ENCODE assay signal across 8 mouse cellular contexts in genomic region chr14:47472743-47473546, GRCm38 (mm10). TPM values are rescaled to one million over a fixed set of nuclear protein-coding genes. Genes with fewer than 3 reads are reported as not detected.
DNase-seq lines count a peak whose midpoint lies in the region; ATAC-seq lines count a peak whose summit lies in the region.

No protein-coding gene starts in this region.

- H3K4me3 ChIP-seq in forebrain, embryonic 13.5 days = peak overlapping the region; percentile 93

- peaks cover 18% of the 10 kb centered on the region; the same call in 1 of the 2 replicates for H3K4me1 ChIP-seq in forebrain, embryonic 13.5 days

- H3K27ac ChIP-seq in forebrain, embryonic 13.5 days = peak overlapping the region; percentile 76

- intact Hi-C loops in heart, postnatal 25 days (cut with DNase I) = loop anchor here (2.0 to 5.0 kb wide), 2 partner anchors 56 kb away; partner anchors contain the start of gene Dlgap5

- peak; percentile 57 for ATAC-seq in cerebellum, adult (ENCODE audit: insufficient number of reproducible peaks, low FRiP score, low TSS enrichment)
- peak; percentile 73 for ATAC-seq in forebrain, embryonic 13.5 days

- DNase-seq in Muller cell, postnatal 12 days (ENCODE audit: inconsistent ontology term) = peak; percentile 73
- peak; percentile 33 for DNase-seq in heart, postnatal 25 days (ENCODE audit: low spot score)
- peak; percentile 49 for DNase-seq in layer of hippocampus, adult 9-11 months
- DNase-seq in lung, postnatal 25 days (ENCODE audit: low spot score) = peak; percentile 54
- DNase-seq in retina, postnatal 1 day = peak; percentile 73
- DNase-seq in thymus, postnatal 4 days = peak; percentile 80

- WGBS in forebrain, embryonic 13.5 days = 2% methylated on average over 42 of the region's 69 CpGs

- H3K36me3 ChIP-seq in forebrain, embryonic 13.5 days (ENCODE audit: poor library complexity, severe bottlenecking) = no peaks in the 10 kb centered on the region

- peak overlapping the region; percentile 83 for H3K4me2 ChIP-seq in forebrain, embryonic 13.5 days

- H3K27me3 ChIP-seq in forebrain, embryonic 13.5 days = no peaks in the 10 kb centered on the region

- H3K9ac ChIP-seq in forebrain, embryonic 13.5 days = peak overlapping the region; percentile 92

- H3K9me3 ChIP-seq in forebrain, embryonic 13.5 days (replicated peaks) = no peaks in the 10 kb centered on the region

RNA-seq across cellular contexts. Expression of gene Fbxo34, which starts 22.7 kb away (rescaled TPM):
- 20.4 and 23.5 TPM in 2 replicates for polyA plus RNA-seq in forebrain, embryonic 13.5 days (2015; fragmentation: Nextera tagmentation; extraction: Ambion mirVana)
- total RNA-seq in heart, postnatal 25 days (2021) = 10 to 100 TPM; 12.2 to 13.6 TPM

RNA-seq across cellular contexts. Expression of gene Dlgap5, which starts 54.7 kb away (rescaled TPM):
- 42.0 and 45.0 TPM in 2 replicates for polyA plus RNA-seq in forebrain, embryonic 13.5 days (2015; fragmentation: Nextera tagmentation; extraction: Ambion mirVana)
- 1 to 10 TPM in 1 of 2 experiments, under 1 TPM in 1; 0.57 to 1.1 TPM for total RNA-seq in heart, postnatal 25 days (2021)

Comparison
In these comparisons a context has a peak if more than half of its experiments do, and no peak if none do; other contexts are left out.
1. Peak in every context shown above with its lines: DNase-seq, ATAC-seq, H3K4me3 ChIP-seq and H3K27ac ChIP-seq.